Mouse (Mus musculus): ENCODE data around the gene Sema4d.

GRCm38 (mm10) chr13:51712022-51712421, 81.5 kb downstream of the Sema4d start:
- TF ChIP-seq CTCF (IDR thresholded peaks at IDR 0.05; ENCODE audit: borderline replicate concordance, extremely low read depth, insufficient read depth, insufficient read length), result no peak
- TF ChIP-seq POLR2A (IDR thresholded peaks at IDR 0.05; ENCODE audit: borderline replicate concordance, extremely low read depth, insufficient read depth, insufficient read length, poor library complexity, severe bottlenecking), result no peak
